Mouse (Mus musculus) midbrain, embryonic 12.5 days (tissue): ENCODE measurements around the gene Elmo3. TPM values are rescaled to one million over a fixed set of nuclear protein-coding genes. Genes with fewer than 3 reads are reported as not detected.

Source experiments
- ATAC-seq: fragments of 200-750 bp; cut with Nextera tagmentation; 2 replicates; pipeline ENCODE4 v1.8.0; 2017; ENCODE audit warnings: low read depth, moderate TSS enrichment, moderate library complexity; ENCODE audit not compliant: low FRiP score
- H3K27ac ChIP-seq: fragments of 300-500 bp; sonication (generic); replicated peaks from 2 replicates; pipeline ENCODE4 v1.5.1; 2016; ENCODE audit warnings: mild to moderate bottlenecking
- H3K27me3 ChIP-seq: fragments of 300-500 bp; sonication (generic); 2 replicates; pipeline ENCODE4 v1.6.1; 2016; ENCODE audit warnings: mild to moderate bottlenecking
- H3K36me3 ChIP-seq: fragments of 300-500 bp; sonication (generic); 2 replicates; pipeline ENCODE4 v1.6.1; 2016
- H3K4me1 ChIP-seq: fragments of 300-500 bp; sonication (generic); 2 replicates; pipeline ENCODE4 v1.6.1; 2016
- H3K4me2 ChIP-seq: fragments of 300-500 bp; sonication (generic); replicated peaks from 2 replicates; pipeline ENCODE4 v1.6.1; 2016; ENCODE audit warnings: mild to moderate bottlenecking, moderate library complexity
- H3K4me3 ChIP-seq: fragments of 300-500 bp; sonication (generic); 2 replicates; pipeline ENCODE4 v1.5.1; 2016; ENCODE audit warnings: mild to moderate bottlenecking
- H3K9ac ChIP-seq: fragments of 300-500 bp; sonication (generic); replicated peaks from 2 replicates; pipeline ENCODE4 v1.6.1; 2016; ENCODE audit warnings: mild to moderate bottlenecking, moderate library complexity
- H3K9me3 ChIP-seq: fragments of 300-500 bp; sonication (generic); 2 replicates; pipeline ENCODE4 v1.6.1; 2016; ENCODE audit warnings: mild to moderate bottlenecking
- WGBS: fragments of 180-500 bp; shearing (Covaris S2); methylation state at CpG from one replicate; pipeline ENCODE4 v1.1.7; 2016; 5-methylcytosine and 5-hydroxymethylcytosine counted together
- polyA plus RNA-seq: library from polyadenylated mRNA; unstranded; fragments of >200 nt; fragmentation: Nextera tagmentation; extraction: Ambion mirVana; gene quantifications from 2 replicates; pipeline ENCODE4 v1.2.1, GENCODE M21; 2016

The Elmo3 gene
- polyA plus RNA-seq, 1 experiment from 2014 or later, result 1.7 TPM

- Histone ChIP-seq H3K36me3 (no peaks in the 10 kb centered on the region), H3K9me3 (no peaks in the 10 kb centered on the region), H3K27ac (no peak overlapping the region), H3K4me1 (peaks cover 34% of the 10 kb centered on the region), H3K4me2 (no peak overlapping the region), H3K4me3 (no peak overlapping the region), H3K9ac (no peak overlapping the region), H3K27me3 (peaks cover 32% of the 10 kb centered on the region)
- ATAC-seq, result no peak
- 86% methylated on average over 7 of the region's 7 CpGs for WGBS
Measured at GRCm38 (mm10) chr8:105292471-105292870, 12.9 kb upstream of the Elmo3 start.

- 66% methylated on average over 19 of the region's 19 CpGs for WGBS
- no peak overlapping the region for H3K27ac ChIP-seq
- peaks cover 32% of the 10 kb centered on the region for H3K27me3 ChIP-seq
- ATAC-seq, result no peak
- H3K9ac ChIP-seq, result no peak overlapping the region
- peaks cover 29% of the 10 kb centered on the region for H3K4me1 ChIP-seq
- no peaks in the 10 kb centered on the region for H3K9me3 ChIP-seq
- H3K36me3 ChIP-seq, result no peaks in the 10 kb centered on the region
- H3K4me3 ChIP-seq, result no peak overlapping the region
- H3K4me2 ChIP-seq, result no peak overlapping the region
Measured at GRCm38 (mm10) chr8:105293405-105293804, 12.0 kb upstream of the Elmo3 start.

- peaks cover 8% of the 10 kb centered on the region for H3K36me3 ChIP-seq
- H3K4me2 ChIP-seq, result 0 out of 2 replicates have a peak overlapping the region, but pooled peaks have one; percentile 3
Measured at GRCm38 (mm10) chr8:105294776-105295175, 10.6 kb upstream of the Elmo3 start.

GRCm38 (mm10) chr8:105295256-105295655 lies 10.1 kb upstream of the Elmo3 start:
- 77% methylated on average over 11 of the region's 11 CpGs for WGBS
- H3K4me1 ChIP-seq, result peaks cover 24% of the 10 kb centered on the region
- H3K27me3 ChIP-seq, result peaks cover 25% of the 10 kb centered on the region
- no peaks in the 10 kb centered on the region for H3K9me3 ChIP-seq
- 0 out of 2 replicates have a peak overlapping the region, but pooled peaks have one; percentile 35 for H3K27ac ChIP-seq
- H3K4me3 ChIP-seq, result no peak overlapping the region
- no peak for ATAC-seq
- 0 out of 2 replicates have a peak overlapping the region, but pooled peaks have one; percentile 3 for H3K4me2 ChIP-seq
- H3K9ac ChIP-seq, result no peak overlapping the region
- peaks cover 12% of the 10 kb centered on the region for H3K36me3 ChIP-seq

More at GRCm38 (mm10) chr8:105294776-105295175, 10.6 kb upstream of the Elmo3 start:
- no peak overlapping the region for H3K4me3 ChIP-seq
- WGBS, result 60% methylated on average over 9 of the region's 9 CpGs
- H3K4me1 ChIP-seq, result peaks cover 29% of the 10 kb centered on the region
- H3K9me3 ChIP-seq, result no peaks in the 10 kb centered on the region
- 0 out of 2 replicates have a peak overlapping the region, but pooled peaks have one; percentile 35 for H3K27ac ChIP-seq
- peaks cover 30% of the 10 kb centered on the region for H3K27me3 ChIP-seq
- ATAC-seq, result no peak
- no peak overlapping the region for H3K9ac ChIP-seq

GRCm38 (mm10) chr8:105295895-105296573 lies 9.4 kb upstream of the Elmo3 start, which contains the start of gene Exoc3l:
TSS of gene Exoc3l (minus strand) at chr8:105296101.
- ATAC-seq, result no peak
- Histone ChIP-seq H3K9ac (no peak within 1 kb of the TSS), H3K27ac (0 out of 2 replicates have a peak within 1 kb of the TSS, but pooled peaks have one; percentile 35), H3K36me3 (peaks cover 20% of the 10 kb centered on the region), H3K4me3 (peak within 1 kb of the TSS; percentile 78), H3K4me1 (peaks cover 17% of the 10 kb centered on the region), H3K27me3 (peaks cover 17% of the 10 kb centered on the region), H3K4me2 (peak within 1 kb of the TSS; percentile 98), H3K9me3 (no peaks in the 10 kb centered on the region)
- 67% methylated on average over 11 of the region's 11 CpGs for WGBS

- peak; percentile 92 for ATAC-seq
- peak within 1 kb of the TSS; percentile 58; the same call in 1 of the 2 replicates for H3K27ac ChIP-seq
- peak within 1 kb of the TSS; percentile 98 for H3K4me2 ChIP-seq
- peak within 1 kb of the TSS; percentile 85 for H3K9ac ChIP-seq
- under 1% methylated on average over 56 of the region's 58 CpGs for WGBS
- peaks cover 35% of the 10 kb centered on the region for H3K36me3 ChIP-seq
- H3K4me1 ChIP-seq, result peaks cover 17% of the 10 kb centered on the region
- peaks cover 9% of the 10 kb centered on the region for H3K27me3 ChIP-seq
- no peaks in the 10 kb centered on the region for H3K9me3 ChIP-seq
- peak within 1 kb of the TSS; percentile 78 for H3K4me3 ChIP-seq
Measured at GRCm38 (mm10) chr8:105297511-105298192, 7.7 kb upstream of the Elmo3 start, which contains the start of gene E2f4. TSS of gene E2f4 (plus strand) at chr8:105297663.

GRCm38 (mm10) chr8:105298351-105299252 lies 6.8 kb upstream of the Elmo3 start:
- H3K9ac ChIP-seq, result peak overlapping the region; percentile 85
- ATAC-seq, result no peak
- peak overlapping the region; percentile 98 for H3K4me2 ChIP-seq
- peaks cover 17% of the 10 kb centered on the region for H3K4me1 ChIP-seq
- 64% methylated on average over 18 of the region's 18 CpGs for WGBS
- H3K27ac ChIP-seq, result no peak overlapping the region
- H3K9me3 ChIP-seq, result no peaks in the 10 kb centered on the region
- peaks cover 43% of the 10 kb centered on the region for H3K36me3 ChIP-seq
- peak overlapping the region; percentile 78 for H3K4me3 ChIP-seq
- peaks cover 3% of the 10 kb centered on the region; the same call in 1 of the 2 replicates for H3K27me3 ChIP-seq

- 94% methylated on average over 8 of the region's 8 CpGs for WGBS
- Histone ChIP-seq H3K4me3 (no peak overlapping the region), H3K36me3 (peaks cover 56% of the 10 kb centered on the region)
Measured at GRCm38 (mm10) chr8:105299962-105300361, 5.4 kb upstream of the Elmo3 start.

GRCm38 (mm10) chr8:105303396-105303795 lies 2.0 kb upstream of the Elmo3 start:
- 83% methylated on average over 8 of the region's 8 CpGs for WGBS
- H3K4me1 ChIP-seq, result peaks cover 19% of the 10 kb centered on the region
- H3K36me3 ChIP-seq, result peaks cover 76% of the 10 kb centered on the region
- H3K9ac ChIP-seq, result no peak overlapping the region
- H3K4me2 ChIP-seq, result no peak overlapping the region
- no peaks in the 10 kb centered on the region for H3K9me3 ChIP-seq
- ATAC-seq, result no peak
- H3K27ac ChIP-seq, result no peak overlapping the region
- no peak overlapping the region for H3K4me3 ChIP-seq
- H3K27me3 ChIP-seq, result no peaks in the 10 kb centered on the region

More at GRCm38 (mm10) chr8:105299962-105300361, 5.4 kb upstream of the Elmo3 start:
- no peak for ATAC-seq
- Histone ChIP-seq H3K27ac (no peak overlapping the region), H3K27me3 (no peaks in the 10 kb centered on the region; the same call in 1 of the 2 replicates), H3K4me2 (no peak overlapping the region), H3K4me1 (peaks cover 17% of the 10 kb centered on the region), H3K9ac (no peak overlapping the region), H3K9me3 (no peaks in the 10 kb centered on the region)

GRCm38 (mm10) chr8:105303874-105304273 lies 1.5 kb upstream of the Elmo3 start:
- ATAC-seq, result no peak
- Histone ChIP-seq H3K27me3 (no peaks in the 10 kb centered on the region), H3K9ac (no peak overlapping the region), H3K4me1 (peaks cover 14% of the 10 kb centered on the region), H3K27ac (no peak overlapping the region), H3K36me3 (peaks cover 79% of the 10 kb centered on the region), H3K4me3 (no peak overlapping the region), H3K9me3 (no peaks in the 10 kb centered on the region), H3K4me2 (no peak overlapping the region)
- 90% methylated on average over 9 of the region's 9 CpGs for WGBS
